ENCODE assay signal across 8 mouse cellular contexts in genomic region chr3:20155476-20155875, GRCm38 (mm10). TPM values are rescaled to one million over a fixed set of nuclear protein-coding genes. Genes with fewer than 3 reads are reported as not detected.
DNase-seq lines count a peak whose midpoint lies in the region; ATAC-seq and TF ChIP-seq lines count a peak whose summit lies in the region.

No protein-coding gene starts in this region.

- no peaks in the 10 kb centered on the region for H3K4me1 ChIP-seq in kidney, embryonic 16.5 days (ENCODE audit: insufficient read depth, low read length)
- H3K4me1 ChIP-seq in forebrain, embryonic 10.5 days = peaks cover 22% of the 10 kb centered on the region
- H3K4me1 ChIP-seq in limb, embryonic 12.5 days (replicated peaks) = peaks cover 8% of the 10 kb centered on the region; the same call in 1 of the 2 replicates

- WGBS in kidney, embryonic 16.5 days = 73% methylated on average over 6 of the region's 6 CpGs
- WGBS in forebrain, embryonic 10.5 days = 89% methylated on average over 6 of the region's 6 CpGs
- 76% methylated on average over 6 of the region's 6 CpGs for WGBS in limb, embryonic 12.5 days

- no peak overlapping the region for H3K27ac ChIP-seq in kidney, embryonic 16.5 days (ENCODE audit: low read length)
- no peak overlapping the region for H3K27ac ChIP-seq in forebrain, embryonic 10.5 days
- no peak overlapping the region for H3K27ac ChIP-seq in limb, embryonic 12.5 days

- ATAC-seq in kidney, embryonic 16.5 days (ENCODE audit: low FRiP score, low TSS enrichment) = no peak
- no peak for ATAC-seq in limb, embryonic 12.5 days (ENCODE audit: insufficient number of reproducible peaks, insufficient read depth, low FRiP score, low TSS enrichment, low read depth)

- H3K79me2 ChIP-seq in myocyte (ENCODE audit: control insufficient read depth, insufficient read depth) = no peaks in the 10 kb centered on the region

- no peaks in the 10 kb centered on the region; the same call in 1 of the 2 replicates for H3K9me3 ChIP-seq in kidney, embryonic 16.5 days (ENCODE audit: low read length)
- peaks cover 18% of the 10 kb centered on the region; the same call in 1 of the 2 replicates for H3K9me3 ChIP-seq in forebrain, embryonic 10.5 days
- H3K9me3 ChIP-seq in limb, embryonic 12.5 days = peaks cover 7% of the 10 kb centered on the region; the same call in 1 of the 2 replicates

- no peak for DNase-seq in kidney, adult 9 months
- DNase-seq in forebrain, embryonic 10.5 days (ENCODE audit: extremely low spot score, low spot score) = no peak
- DNase-seq in adrenal gland, postnatal 25 days = no peak
- no peak for DNase-seq in Muller cell, postnatal 12 days (ENCODE audit: inconsistent ontology term)
- DNase-seq in testis, postnatal 14 days (ENCODE audit: low spot score) = no peak

- TF ChIP-seq POLR2A in myocyte (IDR thresholded peaks at IDR 0.05; ENCODE audit: insufficient read length, low read depth) = no peak

- peak overlapping the region; percentile 76; the same call in 1 of the 2 replicates for H3K4me3 ChIP-seq in kidney, embryonic 16.5 days (ENCODE audit: low read length)
- peak overlapping the region; percentile 79 for H3K4me3 ChIP-seq in forebrain, embryonic 10.5 days
- H3K4me3 ChIP-seq in limb, embryonic 12.5 days (replicated peaks) = peak overlapping the region; percentile 74; the same call in 1 of the 2 replicates
- H3K4me3 ChIP-seq in myocyte = peak overlapping the region; percentile 25

- H3K4me2 ChIP-seq in kidney, embryonic 16.5 days (replicated peaks; ENCODE audit: low read depth, low read length) = peak overlapping the region; percentile 68
- peak overlapping the region; percentile 90 for H3K4me2 ChIP-seq in limb, embryonic 12.5 days
- peak overlapping the region; percentile 90 for H3K4me2 ChIP-seq in myocyte (ENCODE audit: low read depth)

- H3K9ac ChIP-seq in kidney, embryonic 16.5 days (replicated peaks; ENCODE audit: low read length) = no peak overlapping the region
- no peak overlapping the region for H3K9ac ChIP-seq in limb, embryonic 12.5 days (replicated peaks)

- H3K27me3 ChIP-seq in kidney, embryonic 16.5 days (ENCODE audit: insufficient read depth, low read length) = no peaks in the 10 kb centered on the region
- H3K27me3 ChIP-seq in forebrain, embryonic 10.5 days (ENCODE audit: poor library complexity, severe bottlenecking) = no peaks in the 10 kb centered on the region
- no peaks in the 10 kb centered on the region for H3K27me3 ChIP-seq in limb, embryonic 12.5 days
- H3K27me3 ChIP-seq in myocyte (ENCODE audit: control insufficient read depth, insufficient read depth, insufficient read length) = no peaks in the 10 kb centered on the region

- H3K36me3 ChIP-seq in kidney, embryonic 16.5 days (ENCODE audit: insufficient read depth, low read length) = no peaks in the 10 kb centered on the region
- peaks cover 2% of the 10 kb centered on the region; the same call in 1 of the 2 replicates for H3K36me3 ChIP-seq in forebrain, embryonic 10.5 days (replicated peaks)
- no peaks in the 10 kb centered on the region for H3K36me3 ChIP-seq in limb, embryonic 12.5 days
- H3K36me3 ChIP-seq in myocyte (ENCODE audit: control insufficient read depth, insufficient read depth) = no peaks in the 10 kb centered on the region

- H3ac ChIP-seq in myocyte (ENCODE audit: control insufficient read depth, insufficient read length) = no peak overlapping the region

TF ChIP-seq in myocyte, 11 proteins besides CTCF, POLR2A, EP300 and RAD21:
- no peak for TF ChIP-seq REST (IDR thresholded peaks at IDR 0.05; ENCODE audit: insufficient read depth, insufficient read length)
- TF ChIP-seq TCF3 (IDR thresholded peaks at IDR 0.05; ENCODE audit: insufficient read length, low read depth) = no peak
- TF ChIP-seq MYOD1 (IDR thresholded peaks at IDR 0.05; ENCODE audit: control insufficient read depth in 1 of 3, insufficient read length in 2 of 3, low read depth in 2 of 3) = no peak
TF ChIP-seq in myocyte: peak in this region for 0.

RNA-seq across cellular contexts. Expression of gene Gyg, which starts 0.4 kb away (rescaled TPM):
- 46.4 and 48.0 TPM in 2 replicates for polyA plus RNA-seq in kidney, embryonic 16.5 days (2015; fragmentation: Nextera tagmentation; extraction: Ambion mirVana)
- 38.6 and 47.0 TPM in 2 replicates for polyA plus RNA-seq in forebrain, embryonic 10.5 days (2016; fragmentation: Nextera tagmentation; extraction: Ambion mirVana)
- 33.6 and 34.9 TPM in 2 replicates for polyA plus RNA-seq in limb, embryonic 12.5 days (2016; fragmentation: Nextera tagmentation; extraction: Ambion mirVana)
- 63.9 TPM for polyA plus RNA-seq in myocyte (2012; fragmentation: generic; extraction: Trizol)
- total RNA-seq in adrenal gland, postnatal 25 days (2021) = 119 and 129 TPM in 2 replicates

Comparison
In these comparisons a context has a peak if more than half of its experiments do, and no peak if none do; other contexts are left out.
1. H3K4me3 ChIP-seq: peak in every context shown above with its lines; median percentile 79 in forebrain, embryonic 10.5 days; 76 in kidney, embryonic 16.5 days; 74 in limb, embryonic 12.5 days; 25 in myocyte.